Mouse (Mus musculus): ENCODE results near the gene Unk.
A peak's percentile ranks its signal among the peaks of the same experiment; 100 is the strongest.

Unk gene

DNA sequence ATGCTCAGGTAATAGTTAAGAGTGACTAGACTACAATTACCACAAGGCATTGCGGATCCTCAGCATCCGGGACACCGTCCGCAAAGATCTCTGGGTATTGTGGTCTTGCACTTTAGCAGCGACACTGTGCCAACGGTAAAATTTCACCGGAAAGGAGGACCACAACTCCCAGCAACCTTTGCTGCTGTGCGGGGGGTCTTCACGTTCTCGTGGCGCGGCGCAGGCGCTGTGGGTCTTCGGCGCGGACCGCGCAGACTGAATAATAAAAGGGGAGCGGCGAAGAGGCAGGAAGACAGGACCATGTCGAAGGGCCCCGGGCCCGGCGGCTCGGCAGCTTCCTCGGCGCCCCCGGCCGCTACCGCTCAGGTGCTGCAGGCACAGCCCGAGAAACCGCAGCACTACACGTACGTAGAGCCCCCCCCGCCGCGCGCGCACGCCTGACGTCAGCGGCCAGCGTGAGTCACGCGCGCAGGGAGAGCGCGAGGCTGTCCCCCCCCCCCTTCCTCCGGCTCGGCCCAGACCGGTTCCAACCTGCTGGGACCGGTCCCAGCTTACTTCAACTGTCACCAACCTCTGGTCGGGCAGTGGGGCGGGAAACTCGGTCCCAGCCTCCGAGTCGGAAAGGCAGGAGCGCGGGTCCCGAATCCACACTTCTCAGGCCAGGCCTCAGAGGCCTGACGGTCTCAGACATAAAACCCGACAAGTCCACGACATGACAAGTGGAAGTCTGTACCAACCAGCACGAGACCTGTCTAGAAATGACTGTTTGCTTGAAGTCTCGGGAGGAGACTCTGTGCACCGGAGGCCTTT lies at the start of gene Unk:
Gene Unk (plus strand): TSS at position 235 of the 810 bp plus-strand sequence.
- peak; percentile 98 for DNase-seq (ENCODE audit: low spot score)

DNA sequence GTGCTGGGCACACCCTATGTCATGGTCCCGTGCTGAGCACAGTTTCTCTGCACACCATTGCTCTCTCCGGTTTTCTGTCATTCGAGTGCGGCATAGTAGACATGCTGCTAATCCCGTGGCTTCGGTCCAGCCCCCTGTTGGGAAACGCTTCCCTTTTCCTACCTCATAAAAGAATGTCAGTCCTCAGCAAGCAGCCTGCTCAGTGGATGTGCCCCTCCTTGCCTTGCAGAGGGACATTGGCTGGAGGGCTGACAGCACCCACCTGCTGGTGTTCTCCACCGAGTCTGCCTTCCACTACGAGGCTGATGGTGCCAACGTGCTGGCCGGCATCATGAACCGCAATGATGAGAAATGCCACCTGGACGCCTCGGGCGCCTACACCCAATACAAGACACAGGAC lies 47.6 kb upstream of the Unk start:
- DNase-seq (ENCODE audit: low spot score) = no peak

DNA sequence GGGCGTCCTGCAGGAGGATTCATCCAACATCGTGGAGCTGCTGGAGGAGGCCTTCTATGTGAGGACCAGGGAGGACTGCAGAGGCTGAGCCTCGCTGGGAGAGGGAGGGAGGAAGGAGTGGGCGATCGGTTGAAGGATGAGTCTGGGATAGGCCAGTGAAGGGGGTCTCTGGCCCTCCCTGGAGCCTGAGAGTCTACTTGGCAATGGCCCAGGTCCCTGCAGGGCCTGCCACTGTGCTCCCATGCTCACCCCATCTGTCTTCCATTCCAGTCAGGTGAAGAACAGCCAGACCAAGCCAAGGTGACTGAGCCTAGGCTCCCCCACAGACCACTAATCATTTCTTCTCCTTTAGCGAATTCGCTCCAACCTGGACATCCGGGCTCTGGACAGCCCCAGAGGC lies 46.8 kb upstream of the Unk start:
- no peak for DNase-seq (ENCODE audit: low spot score)

DNA sequence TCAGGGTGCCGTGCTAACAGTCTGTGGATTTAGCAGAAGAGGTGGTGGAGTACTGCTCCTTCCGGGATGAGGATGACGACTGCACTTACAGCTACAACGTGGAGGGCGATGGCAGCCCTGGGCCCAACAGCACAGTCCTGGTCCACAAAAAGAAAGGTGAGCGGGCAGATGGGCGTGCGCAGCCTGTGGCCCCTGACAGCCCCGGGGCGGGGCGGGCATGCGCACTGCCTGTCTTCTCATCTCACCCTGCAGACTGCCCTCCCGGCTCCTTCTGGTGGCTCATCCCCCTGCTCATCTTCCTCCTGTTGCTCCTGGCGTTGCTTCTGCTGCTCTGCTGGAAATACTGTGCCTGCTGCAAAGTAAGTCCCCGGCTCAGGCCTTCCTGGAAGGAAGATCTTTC lies 40.4 kb upstream of the Unk start:
- DNase-seq (ENCODE audit: low spot score) = no peak

GRCm38 (mm10) chr11:115992098-115992497 lies 38.0 kb upstream of the Unk start:
- peak; percentile 57 for DNase-seq (ENCODE audit: low spot score)

DNA sequence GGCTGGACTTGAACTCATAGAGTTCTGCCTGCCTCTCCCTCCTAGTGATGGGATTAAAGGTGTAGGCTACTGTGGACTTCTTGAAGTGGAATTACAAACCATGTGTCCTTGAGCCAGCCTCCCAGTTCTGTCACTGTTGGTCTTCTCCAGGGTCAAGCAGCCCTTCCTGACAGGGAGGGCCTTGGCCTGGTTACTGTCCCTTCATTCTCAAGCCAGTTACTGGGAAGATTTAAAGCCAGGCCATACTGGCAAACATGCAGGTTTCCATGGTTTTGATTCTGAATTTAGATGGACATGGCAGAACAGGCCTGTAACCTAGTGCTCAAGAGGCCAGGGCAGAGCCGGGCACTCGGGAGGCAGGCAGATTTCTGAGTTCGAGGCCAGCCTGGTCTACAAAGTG lies 34.9 kb upstream of the Unk start:
- no peak for DNase-seq (ENCODE audit: low spot score)

GRCm38 (mm10) chr11:115997047-115997446 lies 33.1 kb upstream of the Unk start:
- no peak for DNase-seq (ENCODE audit: low spot score)

- DNase-seq (ENCODE audit: low spot score) = no peak
Observed at GRCm38 (mm10) chr11:115997662-115998061, 32.5 kb upstream of the Unk start.

DNA sequence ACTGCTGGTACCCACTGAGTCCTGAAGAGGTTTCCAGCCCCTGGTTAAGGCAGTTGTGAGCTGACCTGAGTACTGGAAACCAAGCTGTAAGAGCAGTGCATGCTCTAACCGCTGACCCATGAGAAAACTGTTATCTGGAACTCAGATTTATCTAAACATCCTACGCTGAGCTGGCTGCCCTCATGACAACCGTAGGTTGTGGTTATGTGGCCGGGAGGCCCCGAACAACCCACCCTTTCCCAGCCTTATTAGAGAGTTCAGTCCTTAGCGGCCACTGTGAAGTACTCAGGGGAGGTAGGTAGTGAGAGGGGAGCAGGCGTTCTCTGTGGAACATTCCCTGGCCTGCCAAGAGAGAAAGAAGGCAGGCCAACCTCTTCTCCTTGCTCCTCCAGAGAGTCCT lies 31.1 kb upstream of the Unk start:
- no peak for DNase-seq (ENCODE audit: low spot score)

DNA sequence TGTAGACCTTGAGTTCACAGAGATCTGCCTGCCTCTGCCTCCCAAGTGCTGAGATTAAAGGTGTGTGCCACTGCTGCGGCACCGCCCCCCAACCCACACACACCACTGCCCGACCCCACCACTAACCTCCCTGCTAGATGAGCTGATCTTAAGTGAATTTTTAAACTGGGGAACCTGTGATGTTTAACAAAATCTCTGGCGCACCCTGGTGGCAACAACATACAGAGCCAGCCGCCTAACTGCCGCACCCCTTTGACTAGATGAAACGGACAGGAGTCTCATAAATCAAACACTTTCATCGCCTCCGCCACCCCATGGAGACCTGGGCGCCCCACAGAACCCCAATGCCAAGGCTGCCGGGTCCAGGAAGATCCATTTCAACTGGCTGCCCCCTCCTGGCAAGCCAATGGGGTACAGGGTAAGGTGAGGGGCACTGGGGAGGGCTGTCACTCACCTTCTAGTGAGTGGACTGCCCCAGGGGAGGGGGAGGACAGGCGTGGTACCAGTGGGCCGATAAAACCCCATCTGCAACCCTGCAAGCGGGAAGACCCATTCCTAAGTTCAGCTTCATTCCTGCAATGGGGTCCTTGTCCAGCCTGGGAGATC lies 30.5 kb upstream of the Unk start:
- DNase-seq (ENCODE audit: low spot score) = peak; percentile 84

- no peak for DNase-seq (ENCODE audit: low spot score)
Observed at GRCm38 (mm10) chr11:116000607-116001006, 29.5 kb upstream of the Unk start.

DNA sequence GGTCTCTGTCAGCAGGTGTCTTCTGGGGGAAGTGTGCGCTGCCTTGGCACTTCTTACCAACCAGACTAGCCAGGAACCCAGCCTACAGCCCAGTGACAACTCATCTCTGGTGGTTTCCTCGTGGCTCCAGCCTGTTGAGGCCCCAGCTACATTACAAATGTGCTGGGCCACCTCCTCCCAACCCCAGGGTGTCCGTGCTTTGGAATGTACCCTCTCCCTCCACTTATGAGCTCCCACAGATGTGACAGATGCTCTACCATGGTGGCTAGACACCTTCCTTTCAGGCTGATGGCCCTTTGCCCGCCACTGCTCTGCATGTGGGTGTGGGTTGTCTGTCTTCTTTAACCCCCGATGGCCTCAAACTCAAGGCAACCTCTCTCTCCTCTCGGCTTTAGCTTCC lies 28.4 kb upstream of the Unk start:
- no peak for DNase-seq (ENCODE audit: low spot score)

DNA sequence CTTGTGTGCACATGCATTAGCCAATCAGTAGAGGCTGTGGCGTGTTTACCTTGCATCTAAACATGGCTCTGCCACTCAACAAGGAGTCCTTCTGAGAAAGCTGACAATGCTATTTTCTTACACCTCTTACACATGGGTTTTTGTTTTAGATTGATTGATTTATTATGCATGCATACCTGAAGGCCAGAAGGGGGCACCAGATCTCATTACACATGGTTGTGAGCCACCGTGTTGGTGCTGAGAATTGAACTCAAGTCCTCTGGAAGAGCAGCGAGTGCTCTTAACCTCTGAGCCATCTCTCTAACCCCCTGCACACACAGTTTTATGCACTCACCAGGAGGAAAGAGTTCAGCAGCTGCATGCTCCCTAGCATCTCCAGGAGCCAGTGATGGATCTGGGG lies 27.2 kb upstream of the Unk start:
- no peak for DNase-seq (ENCODE audit: low spot score)

- no peak for DNase-seq (ENCODE audit: low spot score)
Observed at GRCm38 (mm10) chr11:116004186-116004823, 25.8 kb upstream of the Unk start.

DNA sequence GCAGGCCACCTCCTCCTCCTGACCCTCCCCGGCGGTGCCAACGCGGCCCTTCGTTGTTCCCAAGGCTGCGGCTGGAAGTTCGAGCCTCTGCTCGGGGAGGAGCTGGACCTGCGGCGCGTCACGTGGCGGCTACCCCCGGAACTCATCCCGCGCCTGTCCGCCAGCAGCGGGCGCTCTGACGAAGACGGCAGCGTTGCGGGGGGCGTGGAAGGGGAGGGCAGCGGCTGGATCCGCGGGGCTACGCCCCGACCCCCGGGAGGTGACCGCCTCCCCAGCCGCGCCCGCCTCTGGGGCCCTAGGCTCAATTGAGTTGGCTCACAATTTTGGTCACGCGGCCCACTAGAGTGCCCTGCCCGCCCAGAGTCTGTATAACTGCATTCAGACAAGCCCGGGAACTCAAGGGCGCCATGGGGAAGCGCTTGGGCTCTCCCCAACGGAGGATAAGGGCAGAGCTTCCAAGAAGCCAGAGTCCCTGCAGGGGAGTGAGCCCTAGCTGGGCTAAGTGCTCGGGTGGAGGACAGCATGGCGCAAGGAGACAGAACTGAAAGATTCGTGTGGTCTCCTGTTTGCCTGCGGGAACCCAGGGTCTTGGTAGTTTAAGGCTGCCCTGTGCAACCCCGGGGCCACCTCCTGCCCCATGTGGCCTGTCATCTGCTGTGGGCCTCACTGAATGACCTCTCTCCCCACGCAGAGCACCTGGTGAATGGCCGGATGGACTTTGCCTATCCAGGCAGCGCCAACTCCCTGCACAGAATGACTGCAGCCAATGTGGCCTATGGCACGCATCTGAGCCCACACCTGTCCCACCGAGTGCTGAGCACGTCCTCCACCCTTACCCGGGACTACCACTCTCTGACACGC lies 25.1 kb upstream of the Unk start:
- DNase-seq (ENCODE audit: low spot score) = peak; percentile 56

DNA sequence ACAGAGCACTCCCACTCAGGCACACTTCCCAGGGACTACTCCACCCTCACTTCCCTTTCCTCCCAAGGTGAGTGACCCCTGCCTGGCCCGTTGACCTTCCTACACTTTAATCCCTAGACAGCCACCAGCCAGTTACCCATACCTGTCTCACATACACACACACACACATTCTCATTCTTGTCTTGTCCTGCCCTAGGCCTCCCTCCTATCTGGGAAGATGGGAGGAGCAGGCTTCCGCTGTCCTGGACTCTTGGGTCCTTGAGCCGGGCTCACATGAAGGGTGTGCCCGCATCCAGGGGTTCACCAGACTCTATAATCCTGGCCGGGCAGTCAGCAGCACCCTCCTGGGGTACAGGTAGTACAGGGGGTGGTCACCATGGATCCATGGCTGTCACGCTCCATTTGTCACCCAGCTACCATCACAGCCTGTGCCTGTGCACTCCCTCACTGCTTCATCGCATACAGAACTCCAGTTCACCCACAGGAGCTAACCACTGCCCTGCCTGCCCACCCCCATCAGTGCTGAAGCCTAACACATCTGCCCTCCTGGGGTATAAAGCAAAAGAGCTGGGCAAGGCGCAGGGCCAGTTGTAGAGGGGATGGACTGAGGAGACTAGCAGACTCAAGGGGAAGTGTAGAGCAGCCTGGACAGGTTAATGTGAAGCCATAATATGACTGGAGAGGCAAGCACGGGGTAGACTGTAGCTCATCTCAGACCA lies 24.3 kb upstream of the Unk start:
- no peak for DNase-seq (ENCODE audit: low spot score)

DNA sequence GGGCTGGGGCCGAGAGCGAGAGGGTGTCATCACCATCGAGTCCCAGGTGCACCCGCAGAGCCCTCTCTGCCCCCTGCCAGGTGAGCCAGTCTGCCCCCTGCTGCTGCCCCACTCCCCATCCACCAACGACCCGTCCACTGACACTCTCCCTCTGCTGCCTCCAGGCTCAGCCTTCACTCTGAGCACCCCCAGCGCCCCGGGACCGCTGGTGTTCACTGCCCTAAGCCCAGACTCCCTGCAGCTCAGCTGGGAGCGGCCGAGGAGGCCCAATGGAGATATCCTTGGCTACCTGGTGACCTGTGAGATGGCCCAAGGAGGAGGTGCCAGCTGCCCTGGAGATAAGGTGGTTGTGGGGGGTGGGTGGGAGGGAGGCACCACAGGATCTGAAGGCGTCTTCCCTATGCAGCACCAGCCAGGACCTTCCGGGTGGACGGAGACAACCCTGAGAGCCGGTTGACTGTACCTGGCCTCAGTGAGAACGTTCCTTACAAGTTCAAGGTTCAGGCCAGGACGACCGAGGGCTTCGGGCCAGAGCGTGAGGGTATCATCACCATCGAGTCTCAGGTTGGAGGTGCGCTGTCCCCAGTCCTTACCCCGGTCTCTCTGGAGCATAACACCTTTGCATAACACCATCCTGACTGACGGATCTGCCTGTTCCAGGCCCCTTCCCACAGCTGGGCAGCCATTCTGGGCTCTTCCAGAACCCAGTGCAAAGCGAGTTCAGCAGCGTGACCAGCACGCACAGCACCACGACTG lies 22.8 kb upstream of the Unk start:
- no peak for DNase-seq (ENCODE audit: low spot score)

GRCm38 (mm10) chr11:116008411-116008810 lies 21.7 kb upstream of the Unk start:
- DNase-seq (ENCODE audit: low spot score) = no peak

DNA sequence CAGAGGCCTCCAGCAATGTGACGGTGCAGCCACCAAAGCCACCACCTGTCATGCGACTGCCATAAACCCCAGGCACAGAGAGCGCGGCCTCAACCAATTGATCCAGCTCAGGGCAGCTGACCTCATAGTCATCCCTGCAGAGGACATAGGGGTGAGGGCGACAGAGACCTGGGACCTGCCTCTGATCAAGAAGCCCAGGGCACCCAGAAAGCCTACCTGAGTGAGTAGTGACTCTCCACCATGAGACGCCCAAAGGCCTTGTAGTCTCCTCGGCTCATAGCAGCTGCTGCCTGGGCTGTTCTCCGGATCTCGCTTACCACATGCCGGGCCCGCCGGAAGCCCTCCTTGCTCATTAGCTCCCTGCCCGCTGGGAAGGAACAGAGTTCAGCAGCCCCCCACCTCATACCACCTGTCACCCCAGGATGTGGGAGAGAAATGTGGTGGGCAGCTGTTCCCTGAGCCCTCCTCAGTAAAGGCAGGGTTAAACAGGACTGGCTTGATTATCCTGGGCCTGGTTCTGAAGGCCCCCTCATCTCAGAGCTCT lies 21.2 kb upstream of the Unk start:
- DNase-seq (ENCODE audit: low spot score) = no peak

DNA sequence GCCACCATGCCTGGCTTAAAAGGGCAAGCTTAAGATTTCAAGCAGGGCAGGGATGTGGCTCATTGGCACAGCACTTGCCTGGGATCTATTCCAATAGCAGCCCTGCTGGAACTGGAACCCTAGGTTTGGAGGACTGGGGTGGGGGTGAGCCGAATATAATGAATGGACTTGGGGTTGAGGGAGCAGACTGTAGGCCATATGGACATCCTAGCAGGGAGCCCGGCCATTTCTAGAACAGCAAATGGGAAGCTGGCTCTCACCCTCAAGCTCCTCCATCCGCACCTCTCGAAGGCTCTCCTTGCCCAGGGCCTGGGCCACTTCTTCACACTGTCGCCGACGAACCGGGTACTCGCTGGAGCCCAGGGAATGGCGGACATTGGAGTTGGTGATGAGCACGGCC lies 20.5 kb upstream of the Unk start:
- DNase-seq (ENCODE audit: low spot score) = no peak

DNA sequence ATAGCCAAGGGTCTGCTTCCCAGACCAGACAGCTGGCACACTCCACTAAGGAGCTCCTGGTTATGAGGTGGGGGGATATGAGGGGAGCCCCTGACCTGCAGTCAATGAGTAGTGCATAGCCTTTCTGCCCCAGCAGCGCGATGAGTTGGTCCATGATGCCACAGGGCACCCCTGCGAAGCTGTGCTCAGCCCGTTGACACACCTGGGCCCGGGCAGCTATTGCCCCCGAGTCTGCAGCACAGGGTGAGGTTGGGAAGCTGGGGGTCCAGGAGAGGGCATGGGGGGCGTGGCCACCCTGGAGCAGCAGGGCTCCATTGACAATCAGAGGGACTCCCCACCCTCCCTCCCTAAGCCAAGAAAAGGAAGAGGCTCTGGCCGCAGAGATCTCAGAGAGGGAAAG lies 20.0 kb upstream of the Unk start:
- DNase-seq (ENCODE audit: low spot score) = no peak

Data from layer of hippocampus, adult 11-12 months (tissue).